Mouse (Mus musculus): ENCODE data around the gene Uvrag.

- TF ChIP-seq CTCF (IDR thresholded peaks at IDR 0.05; ENCODE audit: low read depth, low read length): no peak
- TF ChIP-seq TAL1 (conservative IDR thresholded peaks at IDR 0.05; ENCODE audit: low read depth, low read length): no peak
These were observed 144.2 kb downstream of the Uvrag start for GRCm38 (mm10) chr7:98996791-98997190.

All from G1E (cell line).